Mouse (Mus musculus) heart, embryonic 13.5 days (tissue): Measurements from ENCODE around the gene Zc2hc1b. TPM values are rescaled to one million over a fixed set of nuclear protein-coding genes. Genes with fewer than 3 reads are reported as not detected.

ENCODE experiments used
- ATAC-seq: fragments of 200-750 bp; cut with Nextera tagmentation; 2 replicates; pipeline ENCODE4 v1.8.0; 2017; ENCODE audit warnings: moderate TSS enrichment; ENCODE audit not compliant: insufficient number of reproducible peaks, low FRiP score, low TSS enrichment; ENCODE audit errors: extremely low read depth
- H3K27ac ChIP-seq: fragments of 300-500 bp; sonication (generic); replicated peaks from 2 replicates; pipeline ENCODE4 v1.5.1; 2015; ENCODE audit warnings: moderate library complexity, mild to moderate bottlenecking, inconsistent platforms
- H3K27me3 ChIP-seq: fragments of 300-500 bp; sonication (generic); replicated peaks from 2 replicates; pipeline ENCODE4 v1.6.1; 2015; ENCODE audit warnings: mild to moderate bottlenecking, inconsistent platforms
- H3K36me3 ChIP-seq: fragments of 300-500 bp; sonication (generic); 2 replicates; pipeline ENCODE4 v1.6.1; 2015; ENCODE audit warnings: mild to moderate bottlenecking, inconsistent platforms
- H3K4me1 ChIP-seq: fragments of 300-500 bp; sonication (generic); 2 replicates; pipeline ENCODE4 v1.6.1; 2015; ENCODE audit warnings: inconsistent platforms
- H3K4me2 ChIP-seq: fragments of 300-500 bp; sonication (generic); 2 replicates; pipeline ENCODE4 v1.6.1; 2015; ENCODE audit warnings: inconsistent platforms, mild to moderate bottlenecking, moderate library complexity
- H3K4me3 ChIP-seq: fragments of 300-500 bp; sonication (generic); 2 replicates; pipeline ENCODE4 v1.5.1; 2015; ENCODE audit warnings: moderate library complexity, mild to moderate bottlenecking, inconsistent platforms
- H3K9ac ChIP-seq: fragments of 300-500 bp; sonication (generic); 2 replicates; pipeline ENCODE4 v1.6.1; 2015; ENCODE audit warnings: inconsistent platforms, mild to moderate bottlenecking, moderate library complexity
- H3K9me3 ChIP-seq: fragments of 300-500 bp; sonication (generic); 2 replicates; pipeline ENCODE4 v1.6.1; 2016; ENCODE audit warnings: inconsistent platforms
- WGBS: fragments of 180-500 bp; shearing (Covaris S2); methylation state at CpG from one replicate; pipeline ENCODE4 v1.1.7; 2015; ENCODE audit warnings: mixed read lengths; 5-methylcytosine and 5-hydroxymethylcytosine counted together
- polyA plus RNA-seq: library from polyadenylated mRNA; unstranded; fragments of >200 nt; fragmentation: Nextera tagmentation; extraction: Ambion mirVana; gene quantifications from 2 replicates; pipeline ENCODE4 v1.2.1, GENCODE M21; 2015

The Zc2hc1b gene
- polyA plus RNA-seq, 1 experiment from 2014 or later: not detected

GRCm38 (mm10) chr10:13112849-13113248, 65.0 kb downstream of the Zc2hc1b start:
- no peaks in the 10 kb centered on the region for H3K9me3 ChIP-seq
- H3K4me2 ChIP-seq: no peak overlapping the region
- H3K27ac ChIP-seq: peak overlapping the region; percentile 66
- H3K4me1 ChIP-seq: peaks cover 85% of the 10 kb centered on the region
- no peak overlapping the region for H3K4me3 ChIP-seq
- ATAC-seq: no peak
- H3K36me3 ChIP-seq: peaks cover 54% of the 10 kb centered on the region
- 29% methylated on average over 3 of the region's 3 CpGs for WGBS
- H3K27me3 ChIP-seq: no peaks in the 10 kb centered on the region
- H3K9ac ChIP-seq: peak overlapping the region; percentile 40

- Histone ChIP-seq H3K9me3 (no peaks in the 10 kb centered on the region), H3K4me2 (no peak overlapping the region), H3K4me1 (peaks cover 80% of the 10 kb centered on the region), H3K27ac (peak overlapping the region; percentile 82), H3K27me3 (no peaks in the 10 kb centered on the region), H3K4me3 (no peak overlapping the region), H3K9ac (peak overlapping the region; percentile 57; the same call in 1 of the 2 replicates), H3K36me3 (peaks cover 53% of the 10 kb centered on the region)
- ATAC-seq: no peak; the same call in 1 of the 2 replicates
- 34% methylated on average over 1 of the region's 1 CpGs for WGBS
Measured at GRCm38 (mm10) chr10:13109781-13110180, 68.0 kb downstream of the Zc2hc1b start.

- Histone ChIP-seq H3K4me3 (no peak overlapping the region), H3K9ac (no peak overlapping the region), H3K4me2 (no peak overlapping the region), H3K27me3 (no peaks in the 10 kb centered on the region), H3K9me3 (no peaks in the 10 kb centered on the region), H3K36me3 (peaks cover 44% of the 10 kb centered on the region), H3K27ac (peak overlapping the region; percentile 82; the same call in 1 of the 2 replicates), H3K4me1 (peaks cover 76% of the 10 kb centered on the region)
- ATAC-seq: no peak
- 63% methylated on average over 4 of the region's 4 CpGs for WGBS
Measured at GRCm38 (mm10) chr10:13108847-13109246, 69.0 kb downstream of the Zc2hc1b start.

- H3K9ac ChIP-seq: peak overlapping the region; percentile 33; the same call in 1 of the 2 replicates
- ATAC-seq: no peak
- peak overlapping the region; percentile 82 for H3K27ac ChIP-seq
- no peak overlapping the region for H3K4me2 ChIP-seq
- H3K4me3 ChIP-seq: no peak overlapping the region
- no peaks in the 10 kb centered on the region for H3K27me3 ChIP-seq
- H3K4me1 ChIP-seq: peaks cover 75% of the 10 kb centered on the region
- 58% methylated on average over 7 of the region's 7 CpGs for WGBS
- 0 out of 2 replicates have a peak, but pooled peaks cover 1% of the 10 kb centered on the region for H3K9me3 ChIP-seq
- peaks cover 40% of the 10 kb centered on the region for H3K36me3 ChIP-seq
Measured at GRCm38 (mm10) chr10:13108021-13108548, 69.7 kb downstream of the Zc2hc1b start.

- H3K4me2 ChIP-seq: no peak overlapping the region
- peaks cover 75% of the 10 kb centered on the region for H3K4me1 ChIP-seq
- H3K27ac ChIP-seq: peak overlapping the region; percentile 82
- no peaks in the 10 kb centered on the region for H3K27me3 ChIP-seq
- no peak for ATAC-seq
- H3K9me3 ChIP-seq: 0 out of 2 replicates have a peak, but pooled peaks cover 3% of the 10 kb centered on the region
- 60% methylated on average over 9 of the region's 9 CpGs for WGBS
- H3K36me3 ChIP-seq: peaks cover 33% of the 10 kb centered on the region
- H3K4me3 ChIP-seq: no peak overlapping the region
- peak overlapping the region; percentile 33; the same call in 1 of the 2 replicates for H3K9ac ChIP-seq
Measured at GRCm38 (mm10) chr10:13106909-13107624, 70.8 kb downstream of the Zc2hc1b start.

GRCm38 (mm10) chr10:13103838-13104237, 74.0 kb downstream of the Zc2hc1b start:
- Histone ChIP-seq H3K9ac (no peak overlapping the region), H3K27me3 (no peaks in the 10 kb centered on the region), H3K4me3 (no peak overlapping the region), H3K36me3 (peaks cover 20% of the 10 kb centered on the region; the same call in 1 of the 2 replicates), H3K27ac (no peak overlapping the region), H3K4me1 (peaks cover 80% of the 10 kb centered on the region), H3K4me2 (no peak overlapping the region), H3K9me3 (0 out of 2 replicates have a peak, but pooled peaks cover 3% of the 10 kb centered on the region)
- 76% methylated on average over 4 of the region's 4 CpGs for WGBS
- ATAC-seq: no peak

GRCm38 (mm10) chr10:13102360-13102759, 75.5 kb downstream of the Zc2hc1b start:
- Histone ChIP-seq H3K36me3 (peaks cover 11% of the 10 kb centered on the region; the same call in 1 of the 2 replicates), H3K4me1 (peaks cover 74% of the 10 kb centered on the region), H3K9me3 (0 out of 2 replicates have a peak, but pooled peaks cover 3% of the 10 kb centered on the region), H3K4me2 (no peak overlapping the region), H3K27ac (no peak overlapping the region), H3K9ac (no peak overlapping the region), H3K27me3 (no peaks in the 10 kb centered on the region), H3K4me3 (no peak overlapping the region)
- ATAC-seq: no peak
- 47% methylated on average over 4 of the region's 4 CpGs for WGBS

GRCm38 (mm10) chr10:13100061-13100648, 77.7 kb downstream of the Zc2hc1b start:
- Histone ChIP-seq H3K36me3 (0 out of 2 replicates have a peak, but pooled peaks cover 2% of the 10 kb centered on the region), H3K4me1 (peaks cover 55% of the 10 kb centered on the region), H3K9me3 (0 out of 2 replicates have a peak, but pooled peaks cover 3% of the 10 kb centered on the region), H3K9ac (no peak overlapping the region), H3K27me3 (no peaks in the 10 kb centered on the region), H3K4me3 (no peak overlapping the region), H3K27ac (peak overlapping the region; percentile 1; the same call in 1 of the 2 replicates), H3K4me2 (no peak overlapping the region)
- no peak for ATAC-seq
- 78% methylated on average over 6 of the region's 6 CpGs for WGBS

Other genes with a start within 250 kb of the Zc2hc1b start
- 2.9 and 5.0 TPM in 2 replicates for gene Stx11, start 213.7 kb downstream of the Zc2hc1b start, polyA plus RNA-seq
- gene Sf3b5, start 172.7 kb downstream of the Zc2hc1b start, polyA plus RNA-seq: 28.9 and 32.3 TPM in 2 replicates
- gene Plagl1, start 117.5 kb downstream of the Zc2hc1b start, polyA plus RNA-seq: 202 and 217 TPM in 2 replicates
- gene Ltv1, start 15.1 kb upstream of the Zc2hc1b start, polyA plus RNA-seq: 47.9 and 52.1 TPM in 2 replicates